Mouse (Mus musculus) ES-E14 (cell line): ENCODE data around the gene Prkcb. TPM values are rescaled to one million over a fixed set of nuclear protein-coding genes. Genes with fewer than 3 reads are reported as not detected.

Experiments used
- DNase-seq: peaks from one replicate; pipeline ENCODE4 v3.0.0-alpha.2; 2013; ENCODE audit warnings: low read depth, low spot score
- H3K27ac ChIP-seq: 2 replicates; pipeline ENCODE4 v1.5.1; 2012; ENCODE audit warnings: low read depth, mild to moderate bottlenecking, low read length, moderate library complexity, mixed read lengths; ENCODE audit not compliant: poor library complexity, insufficient read depth, severe bottlenecking
- H3K36me3 ChIP-seq: 2 replicates; pipeline ENCODE4 v1.6.1; 2012; ENCODE audit warnings: mild to moderate bottlenecking, low read length, moderate library complexity, mixed read lengths; ENCODE audit not compliant: control insufficient read depth, poor library complexity, insufficient read depth, severe bottlenecking
- H3K4me1 ChIP-seq, 2 experiments: fragments of 150-350 bp in 1 of 2; sonication (generic) in 1 of 2; 2 replicates each; pipeline ENCODE4 v1.6.1; 2012; ENCODE audit warnings: low read length in 2 of 2, mild to moderate bottlenecking in 1 of 2, mixed read lengths in 1 of 2; ENCODE audit not compliant: control insufficient read depth in 2 of 2, insufficient read depth in 2 of 2, poor library complexity in 1 of 2
- H3K4me3 ChIP-seq, 2 experiments: fragments of 150-350 bp in 1 of 2; sonication (generic) in 1 of 2; 2 replicates each; pipeline ENCODE4 v1.5.1; 2012; ENCODE audit warnings: low read length in 2 of 2, low read depth in 1 of 2, mild to moderate bottlenecking in 1 of 2, mixed read lengths in 1 of 2; ENCODE audit not compliant: insufficient read depth in 1 of 2, poor library complexity in 1 of 2, severe bottlenecking in 1 of 2
- H3K9ac ChIP-seq: 2 replicates; pipeline ENCODE4 v1.6.1; 2012; ENCODE audit warnings: low read depth, mild to moderate bottlenecking, low read length, mixed read lengths; ENCODE audit not compliant: poor library complexity, insufficient read depth, severe bottlenecking
- H3K9me3 ChIP-seq: fragments of 150-350 bp; sonication (generic); 2 replicates; pipeline ENCODE4 v1.6.1; 2012; ENCODE audit warnings: low read depth, mild to moderate bottlenecking, low read length; ENCODE audit not compliant: control insufficient read depth, insufficient read depth
- CHD2 ChIP-seq: IDR thresholded peaks from 2 replicates; pipeline ENCODE4 v1.6.1; 2014; ENCODE audit warnings: mild to moderate bottlenecking, low read depth, low read length, inconsistent platforms
- HCFC1 ChIP-seq: IDR thresholded peaks from 2 replicates; pipeline ENCODE4 v1.6.1; 2012; ENCODE audit warnings: low read length, inconsistent platforms, borderline replicate concordance; ENCODE audit not compliant: insufficient read depth
- MAFK ChIP-seq: IDR thresholded peaks from 2 replicates; pipeline ENCODE4 v1.6.1; 2014; ENCODE audit warnings: mild to moderate bottlenecking, low read depth, low read length, inconsistent platforms; ENCODE audit not compliant: insufficient read depth
- ZC3H11A ChIP-seq: IDR thresholded peaks from 2 replicates; pipeline ENCODE4 v1.6.1; 2012; ENCODE audit warnings: low read depth, mild to moderate bottlenecking, inconsistent platforms, low read length, borderline replicate concordance
- ZNF384 ChIP-seq: IDR thresholded peaks from 2 replicates; pipeline ENCODE4 v1.6.1; 2012; ENCODE audit warnings: low read depth, low read length, inconsistent platforms
- in situ Hi-C, 2 experiments: fragments of 600-800 bp; cut with MboI; formaldehyde crosslinking; loops; one replicate each; pipeline ENCODE4 v1.15.1; 2025; ENCODE audit warnings: low sequenced_read_pairs in 2 of 2, inconsistent platforms in 1 of 2; ENCODE audit not compliant: unreplicated experiment in 2 of 2
- total RNA-seq: library from RNA; depleted of rRNA; stranded (reverse); fragments of 300-350 nt; gene quantifications from 2 replicates; pipeline ENCODE4 v1.2.3, GENCODE M21; 2012

Prkcb gene
- total RNA-seq, 1 experiment, result 6.1 TPM

- Histone ChIP-seq H3K4me3 (no peak overlapping the region), H3K36me3 (no peaks in the 10 kb centered on the region), H3K9me3 (no peaks in the 10 kb centered on the region), H3K4me1 (no peaks in the 10 kb centered on the region), H3K27ac (no peak overlapping the region), H3K9ac (no peak overlapping the region)
- no peak for DNase-seq
- in situ Hi-C loops, result no loop called here
- TF ChIP-seq ZNF384 (no peak), HCFC1 (no peak), CHD2 (no peak), ZC3H11A (no peak), MAFK (no peak)
Observed at GRCm38 (mm10) chr7:122492936-122493335, 204.4 kb downstream of the Prkcb start.

- H3K27ac ChIP-seq, result no peak overlapping the region
- no peak for TF ChIP-seq HCFC1
- no peak for TF ChIP-seq ZNF384
- in situ Hi-C loops, result no loop called here
- no peaks in the 10 kb centered on the region for H3K9me3 ChIP-seq
- H3K9ac ChIP-seq, result no peak overlapping the region
- peak; percentile 39 for DNase-seq
- no peaks in the 10 kb centered on the region for H3K36me3 ChIP-seq
- H3K4me3 ChIP-seq, result no peak overlapping the region
- no peaks in the 10 kb centered on the region for H3K4me1 ChIP-seq
Observed at GRCm38 (mm10) chr7:122494088-122494487, 205.5 kb downstream of the Prkcb start.

- H3K27ac ChIP-seq, result no peak overlapping the region
- H3K9me3 ChIP-seq, result no peaks in the 10 kb centered on the region
- TF ChIP-seq ZC3H11A (no peak), MAFK (no peak), ZNF384 (no peak), HCFC1 (no peak), CHD2 (no peak)
- H3K36me3 ChIP-seq, result no peaks in the 10 kb centered on the region
- H3K4me3 ChIP-seq, result no peak overlapping the region
- no peaks in the 10 kb centered on the region for H3K4me1 ChIP-seq
- in situ Hi-C loops, result no loop called here
- no peak for DNase-seq
- no peak overlapping the region for H3K9ac ChIP-seq
Observed at GRCm38 (mm10) chr7:122497516-122497915, 209.0 kb downstream of the Prkcb start.

DNA sequence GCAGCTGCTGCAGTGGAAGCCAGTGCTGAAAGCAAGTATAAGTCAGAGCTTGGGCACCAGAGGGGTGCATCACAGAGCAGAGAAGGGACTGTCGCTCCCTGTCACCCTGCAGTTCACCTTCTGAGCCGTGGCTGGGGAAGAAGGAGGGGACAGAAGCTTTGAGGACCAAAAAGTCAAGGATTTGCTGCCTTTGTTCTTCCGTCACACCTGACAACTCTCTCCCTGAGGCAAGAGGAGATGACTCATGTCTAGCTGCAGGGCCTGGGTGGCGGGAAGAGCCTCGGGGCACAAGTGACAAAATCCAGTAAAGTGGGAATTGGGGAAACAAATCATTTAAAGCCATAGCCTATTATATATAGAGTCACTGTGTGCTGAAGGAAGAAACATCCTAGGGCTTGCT lies 209.9 kb downstream of the Prkcb start:
- Histone ChIP-seq H3K27ac (no peak overlapping the region), H3K4me3 (no peak overlapping the region), H3K4me1 (no peaks in the 10 kb centered on the region), H3K9ac (no peak overlapping the region), H3K36me3 (no peaks in the 10 kb centered on the region), H3K9me3 (no peaks in the 10 kb centered on the region)
- in situ Hi-C loops, result no loop called here
- DNase-seq, result no peak
- TF ChIP-seq MAFK (no peak), CHD2 (no peak), ZNF384 (no peak), ZC3H11A (no peak), HCFC1 (no peak)
